Mouse (Mus musculus) CH12.LX (cell line): ENCODE measurements around the gene Armh1. TPM values are rescaled to one million over a fixed set of nuclear protein-coding genes. Genes with fewer than 3 reads are reported as not detected.

Experiments used
- DNase-seq: peaks from one replicate; pipeline ENCODE4 v3.0.0-alpha.2; 2013; ENCODE audit errors: extremely low read depth
- H3K27ac ChIP-seq: 2 replicates; pipeline ENCODE4 v1.5.1; 2012; ENCODE audit warnings: low read depth, mild to moderate bottlenecking, control low read depth, moderate library complexity; ENCODE audit not compliant: insufficient read depth
- H3K27me3 ChIP-seq: replicated peaks from 2 replicates; pipeline ENCODE3; 2012; ENCODE audit warnings: inconsistent platforms
- H3K36me3 ChIP-seq, 2 experiments: replicated peaks in 1 of 2; 2 replicates each; pipeline versions ENCODE3 to v1.6.1; 2012; ENCODE audit warnings: inconsistent platforms in 1 of 2, low read length in 1 of 2, mild to moderate bottlenecking in 1 of 2, mixed read lengths in 1 of 2, moderate library complexity in 1 of 2; ENCODE audit not compliant: control insufficient read depth in 1 of 2, insufficient read depth in 1 of 2
- H3K4me1 ChIP-seq, 2 experiments: 2 replicates each; pipeline ENCODE4 v1.6.1; 2012; ENCODE audit warnings: inconsistent platforms in 1 of 2, moderate library complexity in 1 of 2; ENCODE audit not compliant: insufficient read depth in 2 of 2, control insufficient read depth in 1 of 2
- H3K4me2 ChIP-seq: 2 replicates; pipeline ENCODE4 v1.6.1; 2012; ENCODE audit warnings: low read depth, mild to moderate bottlenecking, control low read depth; ENCODE audit not compliant: poor library complexity, insufficient read depth, severe bottlenecking
- H3K4me3 ChIP-seq, 3 experiments: fragments of 150-350 bp in 1 of 3; sonication (generic) in 1 of 3; replicated peaks in 1 of 3; 2 replicates each; pipeline versions ENCODE3 to v1.5.1; 2011 to 2012; ENCODE audit warnings: low read depth in 2 of 3, low read length in 2 of 3, mild to moderate bottlenecking in 2 of 3, moderate library complexity in 2 of 3, control low read depth in 1 of 3, improper control_type of control experiment in 1 of 3, inconsistent platforms in 1 of 3, mixed read lengths in 1 of 3; ENCODE audit not compliant: poor library complexity in 1 of 3
- H3K79me2 ChIP-seq: replicated peaks from 2 replicates; pipeline ENCODE4 v1.6.1; 2012; ENCODE audit warnings: mild to moderate bottlenecking, moderate library complexity; ENCODE audit not compliant: control insufficient read depth, poor library complexity, insufficient read depth, severe bottlenecking; ENCODE audit errors: extremely low read depth
- H3K9ac ChIP-seq: 2 replicates; pipeline ENCODE4 v1.6.1; 2012; ENCODE audit warnings: low read depth, mild to moderate bottlenecking, control low read depth, moderate library complexity; ENCODE audit not compliant: insufficient read depth
- H3K9me3 ChIP-seq: replicated peaks from 2 replicates; pipeline ENCODE3; 2012; ENCODE audit warnings: low read length, inconsistent platforms, mixed read lengths
- BHLHE40 ChIP-seq: IDR thresholded peaks from 2 replicates; pipeline ENCODE4 v1.6.1; 2011; ENCODE audit warnings: mild to moderate bottlenecking, low read depth, low read length, improper control_type of control experiment
- CTCF ChIP-seq, 2 experiments: IDR thresholded peaks in 1 of 2; conservative IDR thresholded peaks in 1 of 2; 2 replicates each; pipeline ENCODE4 v1.5.1; 2011 to 2012; ENCODE audit warnings: low read depth in 2 of 2, low read length in 2 of 2, improper control_type of control experiment in 1 of 2, inconsistent platforms in 1 of 2, mild to moderate bottlenecking in 1 of 2, moderate library complexity in 1 of 2
- E2F4 ChIP-seq: IDR thresholded peaks from 2 replicates; pipeline ENCODE4 v1.6.1; 2011; ENCODE audit warnings: low read depth, low read length, improper control_type of control experiment; ENCODE audit not compliant: insufficient replicate concordance
- EP300 ChIP-seq: IDR thresholded peaks from 2 replicates; pipeline ENCODE4 v1.6.1; 2011; ENCODE audit warnings: low read length, improper control_type of control experiment
- ETS1 ChIP-seq: conservative IDR thresholded peaks from 2 replicates; pipeline ENCODE4 v1.6.1; 2012; ENCODE audit warnings: low read depth, mild to moderate bottlenecking, inconsistent platforms, low read length, improper control_type of control experiment, moderate library complexity
- IRF4 ChIP-seq: IDR thresholded peaks from 2 replicates; pipeline ENCODE4 v1.6.1; 2014; ENCODE audit warnings: low read depth, mild to moderate bottlenecking, inconsistent platforms, low read length, improper control_type of control experiment
- NELFE ChIP-seq: IDR thresholded peaks from 2 replicates; pipeline ENCODE4 v1.6.1; 2011; ENCODE audit warnings: low read depth, low read length, improper control_type of control experiment
- POLR2AphosphoS2 ChIP-seq: IDR thresholded peaks from 2 replicates; pipeline ENCODE4 v1.6.1; 2011; ENCODE audit warnings: low read depth, low read length, improper control_type of control experiment
- RAD21 ChIP-seq: IDR thresholded peaks from 2 replicates; pipeline ENCODE4 v1.6.1; 2011; ENCODE audit warnings: low read depth, mild to moderate bottlenecking, low read length, improper control_type of control experiment, moderate library complexity
- RCOR1 ChIP-seq: conservative IDR thresholded peaks from 2 replicates; pipeline ENCODE4 v1.6.1; 2012; ENCODE audit warnings: low read depth, mild to moderate bottlenecking, inconsistent platforms, low read length, improper control_type of control experiment
- SMC3 ChIP-seq: IDR thresholded peaks from 2 replicates; pipeline ENCODE4 v1.6.1; 2011; ENCODE audit warnings: low read depth, low read length, improper control_type of control experiment
- TCF12 ChIP-seq: IDR thresholded peaks from 2 replicates; pipeline ENCODE4 v1.6.1; 2014; ENCODE audit warnings: low read depth, mild to moderate bottlenecking, inconsistent platforms, low read length, improper control_type of control experiment
- dilution Hi-C: fragments of 300-500 bp; cut with MboI; formaldehyde crosslinking; loops from 2 replicates; pipeline ENCODE4 v1.14.3; 2020; ENCODE audit warnings: low sequenced_read_pairs; ENCODE audit not compliant: extremely low pct_unique_long_range_greater_than_20kb, extremely low pct_ligation_motif_present
- in situ Hi-C: fragments of 300-500 bp; cut with MboI; formaldehyde crosslinking; loops from 3 replicates; pipeline ENCODE4 v1.14.3; 2019; ENCODE audit warnings: low sequenced_read_pairs, low pct_ligation_motif_present, low pct_unique_long_range_greater_than_20kb, mixed read lengths
- polyA plus RNA-seq: library from polyadenylated mRNA; unstranded; fragments of >175 nt; gene quantifications from 2 replicates; pipeline ENCODE4 v1.2.1, GENCODE M21; 2012; ENCODE audit warnings: low read depth; ENCODE audit not compliant: insufficient read length
- total RNA-seq, 2 experiments: library from RNA; depleted of rRNA; stranded (reverse); fragments of 300-350 nt in 1 of 2; fragments of >200 nt in 1 of 2; gene quantifications; 2 replicates each; pipeline ENCODE4 v1.2.3; 2012 to 2014

The Armh1 gene
- total and polyA plus RNA-seq, 3 experiments = not detected

DNA sequence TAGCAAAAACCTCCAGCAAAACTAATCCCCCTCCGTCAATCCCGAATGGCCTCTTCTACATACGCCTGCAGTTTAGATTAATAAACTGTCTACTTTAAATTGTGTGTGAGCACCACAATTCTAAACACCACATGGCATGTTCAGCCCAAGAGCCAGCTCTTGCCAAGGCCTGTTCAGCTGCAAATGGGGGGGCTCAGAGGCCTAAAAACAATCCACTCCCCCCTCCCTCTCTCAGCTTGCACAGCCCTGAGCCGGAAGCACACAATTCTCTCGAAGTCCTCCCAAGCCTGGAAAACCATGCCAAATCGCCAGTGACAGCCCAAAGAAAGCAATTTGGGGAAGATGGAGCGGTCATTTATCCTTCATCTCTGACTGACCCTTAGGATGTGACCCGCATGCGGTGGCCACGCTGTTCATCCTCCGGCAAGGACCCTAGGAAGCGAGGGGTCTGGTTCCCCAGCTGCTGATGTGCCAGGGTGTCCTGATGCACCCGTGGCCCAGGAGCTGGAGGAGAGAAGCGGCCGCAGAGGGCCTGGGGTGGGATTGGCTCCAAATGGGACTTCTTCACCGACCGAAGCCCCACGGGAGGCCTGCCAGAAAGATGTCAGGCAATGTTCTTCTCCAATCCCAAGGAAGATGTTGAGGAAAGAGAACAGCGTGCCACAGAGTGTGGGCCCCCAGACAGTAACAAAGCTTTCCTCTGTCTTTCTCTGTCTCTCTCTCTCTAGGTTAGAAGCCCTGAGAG lies 45.1 kb upstream of the Armh1 start:
- Histone ChIP-seq H3K27me3 (peaks cover 1% of the 10 kb centered on the region), H3K9me3 (no peaks in the 10 kb centered on the region), H3K27ac (no peak overlapping the region), H3K36me3 (no peaks in the 10 kb centered on the region), H3K4me1 (peaks cover 0 to 28% of the 10 kb centered on the region in 2 experiments; a peak in 2 of 4 replicates), H3K4me2 (no peak overlapping the region), H3K9ac (no peak overlapping the region), H3K79me2 (no peaks in the 10 kb centered on the region), H3K4me3 (no peak overlapping the region)
- in situ Hi-C loops = no loop called here
- no peak for DNase-seq
- dilution Hi-C loops = no loop called here
- no peak for TF ChIP-seq NELFE
- no peak for TF ChIP-seq CTCF (conservative IDR thresholded peaks at IDR 0.05 in 1 of 2, IDR thresholded peaks at IDR 0.05 in 1 of 2; ENCODE audit: low read depth in 2 of 2, low read length in 2 of 2)
- no peak for TF ChIP-seq BHLHE40
- TF ChIP-seq RCOR1 = no peak
- no peak for TF ChIP-seq RAD21
- TF ChIP-seq EP300 = no peak
- no peak for TF ChIP-seq SMC3
- no peak for TF ChIP-seq POLR2AphosphoS2

DNA sequence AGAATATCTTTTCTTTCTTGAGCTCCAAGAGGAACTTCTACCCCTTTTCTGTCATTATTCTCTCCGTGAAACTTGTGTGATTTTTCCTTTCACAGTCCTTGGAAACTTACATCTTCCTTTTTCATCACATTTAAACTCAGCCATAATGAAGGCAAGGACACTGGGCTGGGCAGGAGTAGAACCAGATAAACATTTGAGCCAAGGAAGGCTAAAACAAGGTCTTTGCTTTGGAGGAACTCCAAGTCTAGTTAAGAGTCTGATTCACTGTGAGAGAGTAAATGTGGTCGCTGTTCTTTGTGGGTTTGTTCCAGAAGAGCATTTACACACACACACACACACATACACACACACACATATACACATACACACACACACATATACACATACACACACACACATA lies 39.8 kb upstream of the Armh1 start:
- dilution Hi-C loops (no loop called here), in situ Hi-C loops (no loop called here)
- DNase-seq = no peak
- peaks cover 4% of the 10 kb centered on the region for H3K79me2 ChIP-seq
- TF ChIP-seq IRF4 = no peak
- TF ChIP-seq E2F4 = no peak
- no peak for TF ChIP-seq POLR2AphosphoS2
- no peak for TF ChIP-seq TCF12
- TF ChIP-seq ETS1 = no peak
- no peak for TF ChIP-seq RCOR1
- H3K9me3 ChIP-seq = no peaks in the 10 kb centered on the region
- H3K27me3 ChIP-seq = no peaks in the 10 kb centered on the region
- peaks cover 10 to 13% of the 10 kb centered on the region in 2 experiments for H3K36me3 ChIP-seq
- H3K4me3 ChIP-seq = no peak overlapping the region
- H3K9ac ChIP-seq = no peak overlapping the region
- H3K4me1 ChIP-seq = peaks cover 2 to 38% of the 10 kb centered on the region in 2 experiments; a peak in 3 of 4 replicates
- H3K27ac ChIP-seq = no peak overlapping the region
- no peak overlapping the region for H3K4me2 ChIP-seq
